Comparison of ENCODE assay signal across 8 mouse cellular contexts in the genomic region with DNA sequence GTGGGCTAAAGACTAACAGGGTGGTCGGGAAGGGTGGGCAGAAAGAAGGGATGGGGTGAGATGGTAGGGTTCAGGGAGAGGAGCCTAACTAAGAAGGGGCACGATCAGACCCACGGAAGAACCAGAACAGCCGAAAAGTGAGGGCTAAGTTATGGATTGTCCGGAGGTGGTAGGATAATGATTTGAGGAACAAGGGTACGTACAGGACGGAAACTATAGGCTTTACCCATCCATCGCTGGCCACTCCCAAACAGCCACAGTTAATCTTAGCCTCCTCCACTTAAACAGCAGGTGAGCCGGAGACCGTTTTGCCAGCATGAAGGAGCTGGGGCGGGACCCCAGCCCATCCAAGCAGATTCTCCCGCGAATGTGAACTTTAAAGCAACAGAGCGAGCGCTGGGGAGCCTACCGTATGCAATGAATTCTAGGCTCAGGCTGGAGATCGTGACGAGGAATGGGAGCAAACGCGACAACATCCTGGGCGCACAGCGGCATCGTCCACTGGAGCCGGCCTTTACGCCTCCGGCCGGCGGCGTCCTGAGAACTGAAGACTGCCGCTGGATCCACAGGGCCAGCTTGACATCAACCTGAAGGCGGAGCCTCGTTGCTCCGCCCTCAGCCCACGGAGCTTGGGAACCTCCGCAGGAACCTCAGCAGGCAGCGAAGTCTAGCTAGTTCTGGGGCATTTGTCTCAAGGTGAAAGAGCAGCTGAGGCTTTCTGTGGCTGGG. TPM values are rescaled to one million over a fixed set of nuclear protein-coding genes. Genes with fewer than 3 reads are reported as not detected.
DNase-seq lines count a peak whose midpoint lies in the region; ATAC-seq lines count a peak whose summit lies in the region.

A gene (minus strand): TSS at position 553 of the 729 bp plus-strand sequence.

- no peak within 1 kb of the TSS for H3K27ac ChIP-seq in heart, embryonic 10.5 days
- H3K27ac ChIP-seq in liver, embryonic 11.5 days (ENCODE audit: low read depth, low read length), result no peak within 1 kb of the TSS
- no peak within 1 kb of the TSS for H3K27ac ChIP-seq in midbrain, embryonic 15.5 days

- WGBS in heart, embryonic 10.5 days, result 8% methylated on average over 36 of the region's 36 CpGs
- 6% methylated on average over 36 of the region's 36 CpGs for WGBS in liver, embryonic 11.5 days
- 5% methylated on average over 36 of the region's 36 CpGs for WGBS in midbrain, embryonic 15.5 days

- no peaks in the 10 kb centered on the region for H3K9me3 ChIP-seq in heart, embryonic 10.5 days
- H3K9me3 ChIP-seq in liver, embryonic 11.5 days (ENCODE audit: control insufficient read depth, low read length), result no peaks in the 10 kb centered on the region
- no peaks in the 10 kb centered on the region for H3K9me3 ChIP-seq in midbrain, embryonic 15.5 days

- peaks cover 7% of the 10 kb centered on the region; the same call in 1 of the 2 replicates for H3K4me1 ChIP-seq in heart, embryonic 10.5 days
- H3K4me1 ChIP-seq in liver, embryonic 11.5 days (replicated peaks; ENCODE audit: control insufficient read depth, insufficient read depth, low read length), result peaks cover 14% of the 10 kb centered on the region
- H3K4me1 ChIP-seq in midbrain, embryonic 15.5 days, result peaks cover 10% of the 10 kb centered on the region; the same call in 1 of the 2 replicates

- peak within 1 kb of the TSS; percentile 50 for H3K4me3 ChIP-seq in heart, embryonic 10.5 days
- H3K4me3 ChIP-seq in liver, embryonic 11.5 days (ENCODE audit: low read depth, low read length), result peak within 1 kb of the TSS; percentile 42
- H3K4me3 ChIP-seq in midbrain, embryonic 15.5 days, result peak within 1 kb of the TSS; percentile 49

- ATAC-seq in liver, embryonic 11.5 days (replicated peaks; ENCODE audit: low FRiP score), result no peak
- ATAC-seq in midbrain, embryonic 15.5 days (replicated peaks), result 0 out of 2 replicates have a peak, but pooled peaks have one; percentile 52

- peak within 1 kb of the TSS; percentile 62 for H3K4me2 ChIP-seq in liver, embryonic 11.5 days
- H3K4me2 ChIP-seq in midbrain, embryonic 15.5 days, result peak within 1 kb of the TSS; percentile 96

- 0 out of 2 replicates have a peak within 1 kb of the TSS, but pooled peaks have one; percentile 22 for H3K9ac ChIP-seq in liver, embryonic 11.5 days (ENCODE audit: low read depth, low read length)
- peak within 1 kb of the TSS; percentile 48 for H3K9ac ChIP-seq in midbrain, embryonic 15.5 days

- peaks cover 81% of the 10 kb centered on the region for H3K27me3 ChIP-seq in heart, embryonic 10.5 days (ENCODE audit: insufficient read depth, poor library complexity, severe bottlenecking)
- H3K27me3 ChIP-seq in liver, embryonic 11.5 days (replicated peaks; ENCODE audit: control insufficient read depth, insufficient read depth, low read length), result peaks cover 19% of the 10 kb centered on the region
- H3K27me3 ChIP-seq in midbrain, embryonic 15.5 days (replicated peaks), result peaks cover 21% of the 10 kb centered on the region

- H3K36me3 ChIP-seq in heart, embryonic 10.5 days, result no peaks in the 10 kb centered on the region
- H3K36me3 ChIP-seq in liver, embryonic 11.5 days (ENCODE audit: control insufficient read depth, insufficient read depth, low read length), result no peaks in the 10 kb centered on the region
- no peaks in the 10 kb centered on the region for H3K36me3 ChIP-seq in midbrain, embryonic 15.5 days (replicated peaks)

- peak; percentile 96 for DNase-seq in heart, adult 11 months
- DNase-seq in heart, adult 8-10 months (ENCODE audit: low spot score), result no peak
- peak; percentile 74 for DNase-seq in embryo, embryonic 10 days (ENCODE audit: low spot score)
- DNase-seq in heart, embryonic 10.5 days (ENCODE audit: low spot score), result no peak
- peak; percentile 47 for DNase-seq in kidney, adult 11 months
- no peak for DNase-seq in liver, embryonic 11.5 days (ENCODE audit: low spot score)
- DNase-seq in spleen, postnatal 4 days (ENCODE audit: low spot score in 2 of 2), result peak; percentile 48 to 73

RNA-seq across cellular contexts. Expression of the gene that starts here (rescaled TPM):
- total RNA-seq in heart, adult 8-10 months (2022), result 1 to 10 TPM; 1.1 to 2.7 (median 1.3) TPM
- 0.25 and 0.44 TPM in 2 replicates for polyA plus RNA-seq in heart, embryonic 10.5 days (2016; fragmentation: Nextera tagmentation; extraction: Ambion mirVana)
- polyA plus RNA-seq in liver, embryonic 11.5 days (2014; fragmentation: Nextera tagmentation; extraction: Ambion mirVana), result 5.4 and 6.6 TPM in 2 replicates
- polyA plus RNA-seq in midbrain, embryonic 15.5 days (2015; fragmentation: Nextera tagmentation; extraction: Ambion mirVana), result 0.68 and 0.91 TPM in 2 replicates

Comparison
In these comparisons a context has a peak if more than half of its experiments do, and no peak if none do; other contexts are left out.
1. DNase-seq: peak in heart, adult 11 months (single experiment), embryo, embryonic 10 days (single experiment), kidney, adult 11 months (single experiment) and spleen, postnatal 4 days (2 of 2); none in heart, adult 8-10 months (single experiment), heart, embryonic 10.5 days (single experiment) and liver, embryonic 11.5 days (single experiment).
2. Peak in ATAC-seq, H3K4me3 ChIP-seq, H3K9ac ChIP-seq and H3K4me2 ChIP-seq in midbrain, embryonic 15.5 days; RNA of the gene not detected or under 1 TPM.
3. Peak in every context shown above with its lines, with median percentiles within 50 percentile points of each other: H3K4me3 ChIP-seq.